Mouse (Mus musculus): ENCODE measurements around the gene B230118H07Rik. TPM values are rescaled to one million over a fixed set of nuclear protein-coding genes. Genes with fewer than 3 reads are reported as not detected.

Gene B230118H07Rik
- polyA plus RNA-seq, 1 experiment from 2014 or later: 60.3 TPM

DNA sequence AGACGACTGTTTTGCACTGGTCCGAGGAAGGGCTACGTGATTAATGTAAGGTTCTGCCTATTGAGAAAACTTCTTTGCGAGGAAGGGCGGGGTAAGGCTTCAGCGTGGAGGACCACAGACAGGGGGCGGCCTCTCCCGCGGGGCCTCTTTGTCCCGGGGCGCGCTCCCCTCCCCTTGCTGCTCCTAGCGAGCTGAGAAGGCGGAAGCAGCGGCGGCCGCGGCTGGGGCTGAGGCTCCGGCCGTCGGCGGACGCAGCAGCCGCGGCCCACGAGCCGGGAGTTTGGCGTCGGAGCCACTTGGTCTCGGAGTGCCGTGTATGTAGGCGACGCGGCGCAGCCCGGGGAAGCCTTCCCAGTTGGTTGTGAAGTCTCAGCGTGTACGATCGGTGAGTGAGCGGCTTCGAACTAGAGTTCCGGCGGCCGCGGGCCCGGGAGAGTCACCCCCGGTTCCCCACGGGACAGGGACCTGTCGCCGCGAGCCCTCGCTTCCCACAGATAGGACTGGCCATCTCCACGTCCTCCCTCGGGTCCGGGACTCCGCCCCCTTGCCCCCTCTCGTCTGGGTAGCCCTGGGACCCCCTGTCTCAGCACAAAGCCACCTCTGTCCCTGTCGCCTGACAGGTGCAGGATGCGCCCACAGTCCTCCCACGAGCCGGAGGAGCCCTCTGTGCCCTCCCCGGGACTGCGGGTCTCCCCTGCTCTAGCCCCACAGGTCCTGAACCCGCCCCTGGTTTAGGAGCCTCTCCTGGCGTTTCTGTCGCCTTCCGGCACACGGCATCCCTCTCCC is 29.1 kb upstream of the B230118H07Rik start, which contains the start of gene Traf6:
TSS of gene Traf6 (plus strand) at position 194 of the 786 bp plus-strand sequence.
- Histone ChIP-seq H3K27ac (ENCODE audit: low read length) (peak within 1 kb of the TSS; percentile 50), H3K4me3 (ENCODE audit: low read length) (peak within 1 kb of the TSS; percentile 97), H3K9me3 (replicated peaks; ENCODE audit: control insufficient read depth, low read length) (no peaks in the 10 kb centered on the region), H3K27me3 (ENCODE audit: control insufficient read depth, insufficient read depth, low read length) (no peaks in the 10 kb centered on the region), H3K36me3 (ENCODE audit: control insufficient read depth, insufficient read depth) (no peaks in the 10 kb centered on the region), H3K4me2 (ENCODE audit: low read depth, low read length) (peak within 1 kb of the TSS; percentile 86), H3K4me1 (ENCODE audit: control insufficient read depth, insufficient read depth, low read length) (peaks cover 6% of the 10 kb centered on the region), H3K9ac (ENCODE audit: low read length) (peak within 1 kb of the TSS; percentile 95)
- under 1% methylated on average over 68 of the region's 68 CpGs for WGBS
- ATAC-seq (replicated peaks; ENCODE audit: extremely low read depth, insufficient read depth, low FRiP score): peak; percentile 94

DNA sequence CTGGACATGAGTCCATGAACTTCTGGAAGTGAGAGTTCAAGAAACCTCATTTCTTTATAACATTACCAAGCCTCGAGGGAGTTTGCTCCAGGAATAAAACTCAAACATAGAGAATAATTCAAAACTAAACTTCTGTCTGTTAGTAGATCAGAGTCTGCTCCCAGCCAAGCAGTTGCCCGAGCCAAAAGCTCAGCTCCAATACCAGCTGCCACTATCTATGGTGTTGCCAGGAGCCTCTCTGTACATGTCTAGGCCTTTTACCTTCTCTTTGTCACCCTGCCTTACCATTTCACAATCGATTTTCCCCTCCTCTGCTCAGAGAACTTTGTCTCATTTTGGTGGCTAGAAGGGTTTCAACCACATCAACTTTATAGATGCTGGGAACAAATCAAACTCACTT is 24.2 kb upstream of the B230118H07Rik start:
- no peak overlapping the region for H3K9ac ChIP-seq (ENCODE audit: low read length)
- no peak for ATAC-seq (replicated peaks; ENCODE audit: extremely low read depth, insufficient read depth, low FRiP score)

DNA sequence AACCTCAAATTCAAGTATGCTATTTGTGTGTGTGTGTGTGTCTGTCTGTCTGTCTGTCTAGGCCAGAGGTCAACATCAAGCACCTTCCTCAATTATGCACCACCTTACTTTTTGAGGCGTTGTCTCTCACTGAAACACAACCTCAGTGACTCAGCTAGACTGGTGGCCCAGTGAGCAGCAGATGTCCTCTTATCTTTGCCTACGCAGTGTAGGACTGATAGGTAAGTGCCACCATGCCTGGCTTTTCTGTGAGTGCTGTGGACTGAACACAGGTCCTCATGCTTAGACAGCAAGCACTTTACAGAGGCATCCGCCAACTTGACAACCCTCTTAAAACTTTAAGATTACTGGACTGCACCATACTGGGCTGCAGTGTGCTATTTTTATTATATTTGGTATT is 19.4 kb upstream of the B230118H07Rik start:
- ATAC-seq (replicated peaks; ENCODE audit: extremely low read depth, insufficient read depth, low FRiP score): no peak
- Histone ChIP-seq H3K4me2 (ENCODE audit: low read depth, low read length) (no peak overlapping the region), H3K9me3 (replicated peaks; ENCODE audit: control insufficient read depth, low read length) (no peaks in the 10 kb centered on the region), H3K4me3 (ENCODE audit: low read length) (no peak overlapping the region), H3K9ac (ENCODE audit: low read length) (no peak overlapping the region), H3K27me3 (ENCODE audit: control insufficient read depth, insufficient read depth, low read length) (peaks cover 2% of the 10 kb centered on the region; the same call in 1 of the 2 replicates), H3K36me3 (ENCODE audit: control insufficient read depth, insufficient read depth) (no peaks in the 10 kb centered on the region), H3K27ac (ENCODE audit: low read length) (no peak overlapping the region), H3K4me1 (ENCODE audit: control insufficient read depth, insufficient read depth, low read length) (no peaks in the 10 kb centered on the region)
- WGBS: 54% methylated on average over 3 of the region's 3 CpGs

More for the DNA sequence above, 24.2 kb upstream of the B230118H07Rik start:
- no peak overlapping the region for H3K4me2 ChIP-seq (ENCODE audit: low read depth, low read length)
- no peaks in the 10 kb centered on the region; the same call in 1 of the 2 replicates for H3K4me1 ChIP-seq (ENCODE audit: control insufficient read depth, insufficient read depth, low read length)
- H3K4me3 ChIP-seq (ENCODE audit: low read length): no peak overlapping the region
- H3K36me3 ChIP-seq (ENCODE audit: control insufficient read depth, insufficient read depth): no peaks in the 10 kb centered on the region
- no peak overlapping the region for H3K27ac ChIP-seq (ENCODE audit: low read length)
- no peaks in the 10 kb centered on the region for H3K9me3 ChIP-seq (replicated peaks; ENCODE audit: control insufficient read depth, low read length)
- 58% methylated on average over 3 of the region's 3 CpGs for WGBS
- H3K27me3 ChIP-seq (ENCODE audit: control insufficient read depth, insufficient read depth, low read length): no peaks in the 10 kb centered on the region

DNA sequence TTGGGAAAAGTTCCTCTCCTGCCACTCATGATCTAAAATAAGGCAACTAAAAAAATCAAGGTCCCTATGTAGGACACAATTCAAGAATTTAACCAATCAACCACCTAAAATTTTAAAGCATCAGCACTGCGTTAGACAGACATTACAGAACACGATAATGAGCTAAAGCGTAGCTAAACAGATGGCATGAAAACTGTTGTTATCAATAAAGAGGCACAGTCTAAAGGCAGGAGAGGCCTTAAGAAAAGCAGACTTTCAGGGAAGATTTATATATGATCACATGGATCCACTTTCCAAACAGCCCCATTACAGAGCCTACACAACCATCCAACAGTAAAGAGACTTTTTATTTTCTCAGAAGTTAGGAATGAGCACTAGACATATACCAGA is 16.4 kb upstream of the B230118H07Rik start:
- WGBS: 87% methylated on average over 3 of the region's 3 CpGs
- Histone ChIP-seq H3K4me2 (ENCODE audit: low read depth, low read length) (no peak overlapping the region), H3K36me3 (ENCODE audit: control insufficient read depth, insufficient read depth) (no peaks in the 10 kb centered on the region), H3K4me3 (ENCODE audit: low read length) (no peak overlapping the region), H3K27ac (ENCODE audit: low read length) (no peak overlapping the region), H3K4me1 (ENCODE audit: control insufficient read depth, insufficient read depth, low read length) (no peaks in the 10 kb centered on the region), H3K9ac (ENCODE audit: low read length) (no peak overlapping the region), H3K9me3 (replicated peaks; ENCODE audit: control insufficient read depth, low read length) (no peaks in the 10 kb centered on the region), H3K27me3 (ENCODE audit: control insufficient read depth, insufficient read depth, low read length) (peaks cover 2% of the 10 kb centered on the region; the same call in 1 of the 2 replicates)
- ATAC-seq (replicated peaks; ENCODE audit: extremely low read depth, insufficient read depth, low FRiP score): no peak

DNA sequence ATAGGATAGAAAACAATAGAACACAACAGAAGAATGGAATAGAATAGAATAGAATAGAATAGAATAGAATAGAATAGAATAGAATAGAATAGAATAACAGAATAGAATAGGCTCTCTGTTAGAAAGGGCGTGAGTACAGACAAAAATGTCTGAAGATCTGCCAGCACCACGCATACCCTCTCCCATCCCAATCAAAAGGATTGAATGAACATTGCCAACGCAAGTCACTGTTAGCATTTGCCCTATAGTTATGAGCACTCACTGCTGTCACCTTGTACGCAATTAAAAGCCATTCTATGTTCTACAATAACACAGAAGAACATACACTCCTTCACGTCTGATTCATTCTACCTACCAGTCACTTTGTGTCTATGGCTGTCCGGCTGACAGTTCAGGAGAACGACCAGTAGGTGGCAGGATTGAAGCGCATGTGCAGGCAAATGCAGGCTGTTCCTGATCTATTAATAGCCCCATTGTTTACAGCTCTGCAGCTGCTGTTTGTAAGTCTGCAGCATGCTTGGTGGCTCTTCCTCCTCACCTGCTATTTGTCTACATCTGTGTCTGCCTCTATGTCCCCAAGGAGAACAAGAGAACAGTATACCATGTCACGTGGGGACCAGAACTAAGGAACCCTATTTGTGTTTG is 15.8 kb upstream of the B230118H07Rik start:
- no peaks in the 10 kb centered on the region for H3K36me3 ChIP-seq (ENCODE audit: control insufficient read depth, insufficient read depth)
- peak; percentile 65; the same call in 1 of the 2 replicates for ATAC-seq (replicated peaks; ENCODE audit: extremely low read depth, insufficient read depth, low FRiP score)
- no peaks in the 10 kb centered on the region for H3K9me3 ChIP-seq (replicated peaks; ENCODE audit: control insufficient read depth, low read length)
- H3K27ac ChIP-seq (ENCODE audit: low read length): no peak overlapping the region
- H3K9ac ChIP-seq (ENCODE audit: low read length): no peak overlapping the region
- H3K4me1 ChIP-seq (ENCODE audit: control insufficient read depth, insufficient read depth, low read length): no peaks in the 10 kb centered on the region
- no peak overlapping the region for H3K4me3 ChIP-seq (ENCODE audit: low read length)
- 23% methylated on average over 9 of the region's 9 CpGs for WGBS
- no peak overlapping the region for H3K4me2 ChIP-seq (ENCODE audit: low read depth, low read length)
- peaks cover 2% of the 10 kb centered on the region; the same call in 1 of the 2 replicates for H3K27me3 ChIP-seq (ENCODE audit: control insufficient read depth, insufficient read depth, low read length)

DNA sequence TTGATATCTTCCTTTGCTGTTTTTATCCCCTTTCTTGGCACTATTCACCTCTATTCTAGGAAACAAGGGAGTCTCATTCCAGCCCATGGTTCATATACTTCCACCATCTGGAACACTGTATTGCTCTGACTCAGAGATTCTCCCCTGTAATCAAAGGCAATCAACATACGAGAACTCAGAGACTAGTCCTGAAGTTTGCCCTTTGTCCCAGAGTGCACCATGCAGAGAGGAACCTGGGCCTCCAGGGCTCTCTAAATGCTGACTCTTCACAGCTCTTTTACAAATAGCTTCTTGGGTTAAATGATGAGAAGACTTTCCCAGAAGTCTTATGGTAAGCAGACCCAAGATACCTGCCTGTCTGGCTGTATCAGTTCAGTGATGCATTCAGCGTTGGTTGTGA is 11.2 kb upstream of the B230118H07Rik start:
- no peak overlapping the region for H3K4me2 ChIP-seq (ENCODE audit: low read depth, low read length)
- 65% methylated on average over 2 of the region's 2 CpGs for WGBS
- ATAC-seq (replicated peaks; ENCODE audit: extremely low read depth, insufficient read depth, low FRiP score): no peak

DNA sequence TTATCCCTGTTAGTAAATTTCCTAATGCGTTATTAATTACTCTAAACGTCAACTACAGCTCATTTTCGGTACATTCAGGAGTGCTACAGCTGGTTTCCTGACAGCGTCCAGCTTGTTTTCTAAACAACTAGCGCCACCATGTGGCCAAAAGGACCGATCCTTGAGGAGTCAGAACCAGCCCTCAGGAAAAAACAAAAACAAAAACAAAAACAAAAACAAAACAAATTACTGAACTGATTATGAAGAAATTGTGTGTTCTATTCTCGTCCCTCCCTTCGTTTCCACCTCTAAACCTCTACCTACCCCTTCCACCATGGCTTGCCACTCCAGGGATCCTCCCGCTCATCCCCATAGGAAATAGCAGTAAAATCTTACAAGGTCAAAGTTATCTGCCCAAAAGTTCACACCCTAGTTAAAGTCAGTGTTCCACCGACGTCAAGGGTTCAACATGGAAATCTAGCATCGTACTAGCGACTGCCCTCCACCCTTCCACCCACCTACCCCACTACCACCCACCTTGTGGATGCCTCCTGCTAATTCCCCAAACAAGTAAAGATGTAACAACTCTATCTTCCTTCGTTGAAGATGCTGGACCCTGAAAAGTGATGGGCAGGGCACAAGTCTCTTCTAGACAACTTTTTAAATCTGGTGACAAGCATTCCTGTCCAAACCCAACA is 3.7 kb upstream of the B230118H07Rik start:
- H3K27me3 ChIP-seq (ENCODE audit: control insufficient read depth, insufficient read depth, low read length): no peaks in the 10 kb centered on the region
- H3K9me3 ChIP-seq (replicated peaks; ENCODE audit: control insufficient read depth, low read length): no peaks in the 10 kb centered on the region
- no peak overlapping the region for H3K27ac ChIP-seq (ENCODE audit: low read length)
- no peaks in the 10 kb centered on the region for H3K36me3 ChIP-seq (ENCODE audit: control insufficient read depth, insufficient read depth)
- ATAC-seq (replicated peaks; ENCODE audit: extremely low read depth, insufficient read depth, low FRiP score): peak; percentile 56; the same call in 1 of the 2 replicates
- WGBS: 15% methylated on average over 14 of the region's 14 CpGs
- peak overlapping the region; percentile 60 for H3K9ac ChIP-seq (ENCODE audit: low read length)
- peaks cover 5% of the 10 kb centered on the region; the same call in 1 of the 2 replicates for H3K4me1 ChIP-seq (ENCODE audit: control insufficient read depth, insufficient read depth, low read length)
- H3K4me3 ChIP-seq (ENCODE audit: low read length): peak overlapping the region; percentile 48
- H3K4me2 ChIP-seq (ENCODE audit: low read depth, low read length): peak overlapping the region; percentile 79

More for the DNA sequence above, 11.2 kb upstream of the B230118H07Rik start:
- Histone ChIP-seq H3K27ac (ENCODE audit: low read length) (no peak overlapping the region), H3K4me1 (ENCODE audit: control insufficient read depth, insufficient read depth, low read length) (no peaks in the 10 kb centered on the region), H3K36me3 (ENCODE audit: control insufficient read depth, insufficient read depth) (no peaks in the 10 kb centered on the region), H3K9me3 (replicated peaks; ENCODE audit: control insufficient read depth, low read length) (no peaks in the 10 kb centered on the region), H3K4me3 (ENCODE audit: low read length) (no peak overlapping the region), H3K9ac (ENCODE audit: low read length) (no peak overlapping the region), H3K27me3 (ENCODE audit: control insufficient read depth, insufficient read depth, low read length) (peaks cover 2% of the 10 kb centered on the region; the same call in 1 of the 2 replicates)

DNA sequence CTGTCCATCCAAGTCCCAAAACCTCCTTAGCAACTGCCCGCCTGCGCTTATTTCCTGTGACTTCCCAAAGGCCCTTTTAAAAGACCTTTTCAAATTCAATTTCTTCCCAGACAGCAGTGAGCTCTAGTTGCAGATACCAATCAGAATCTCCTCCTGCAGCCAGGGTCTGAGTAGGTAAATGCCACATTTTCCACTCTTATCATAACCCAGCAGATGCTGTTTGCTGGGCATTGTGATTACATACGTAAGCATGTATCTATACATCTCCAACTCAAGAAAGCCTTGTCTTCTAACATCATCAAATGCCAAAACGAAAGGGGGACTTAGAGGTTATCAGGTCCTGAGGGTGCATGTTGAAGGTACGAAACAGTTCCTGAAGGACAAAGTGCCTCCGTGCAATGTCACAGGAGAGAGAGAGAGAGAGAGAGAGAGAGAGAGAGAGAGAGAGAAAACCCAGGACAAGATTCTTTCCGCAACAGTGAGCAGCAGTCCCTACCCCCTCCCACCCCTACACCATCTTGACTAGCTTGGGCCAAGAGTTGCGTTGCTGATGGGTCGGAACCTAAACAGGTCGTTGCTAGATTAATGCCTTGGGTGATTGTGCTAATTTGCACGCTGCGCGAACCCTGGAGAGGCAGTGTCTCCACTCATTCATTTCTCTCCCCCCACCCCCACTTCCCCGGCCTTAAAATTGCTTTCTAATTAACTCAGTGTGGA is 3.0 kb upstream of the B230118H07Rik start:
- Histone ChIP-seq H3K27ac (ENCODE audit: low read length) (no peak overlapping the region), H3K4me1 (ENCODE audit: control insufficient read depth, insufficient read depth, low read length) (peaks cover 5% of the 10 kb centered on the region; the same call in 1 of the 2 replicates), H3K4me3 (ENCODE audit: low read length) (peak overlapping the region; percentile 48), H3K27me3 (ENCODE audit: control insufficient read depth, insufficient read depth, low read length) (no peaks in the 10 kb centered on the region), H3K36me3 (ENCODE audit: control insufficient read depth, insufficient read depth) (no peaks in the 10 kb centered on the region), H3K9me3 (replicated peaks; ENCODE audit: control insufficient read depth, low read length) (no peaks in the 10 kb centered on the region), H3K9ac (ENCODE audit: low read length) (peak overlapping the region; percentile 60), H3K4me2 (ENCODE audit: low read depth, low read length) (peak overlapping the region; percentile 79)
- WGBS: 36% methylated on average over 14 of the region's 14 CpGs
- ATAC-seq (replicated peaks; ENCODE audit: extremely low read depth, insufficient read depth, low FRiP score): no peak
